Mouse (Mus musculus): ENCODE results near the gene Adamtsl2. TPM values are rescaled to one million over a fixed set of nuclear protein-coding genes. Genes with fewer than 3 reads are reported as not detected.

The Adamtsl2 gene
- polyA plus RNA-seq, 1 experiment from 2014 or later, result 2.1 TPM

Other genes starting within 250 kb of the Adamtsl2 start
- not detected in 2 replicates for gene Abo, start 214.4 kb upstream of the Adamtsl2 start, polyA plus RNA-seq (2015; fragmentation: Nextera tagmentation; extraction: Ambion mirVana)
- 31.4 and 31.6 TPM in 2 replicates for gene Surf6, start 176.5 kb upstream of the Adamtsl2 start, polyA plus RNA-seq (2015; fragmentation: Nextera tagmentation; extraction: Ambion mirVana)
- gene Med22, start 168.7 kb upstream of the Adamtsl2 start, polyA plus RNA-seq (2015; fragmentation: Nextera tagmentation; extraction: Ambion mirVana), result 28.5 and 30.7 TPM in 2 replicates
- 763 and 778 TPM in 2 replicates for gene Rpl7a, start 168.6 kb upstream of the Adamtsl2 start, polyA plus RNA-seq (2015; fragmentation: Nextera tagmentation; extraction: Ambion mirVana)
- gene Surf2, start 163.0 kb upstream of the Adamtsl2 start, polyA plus RNA-seq (2015; fragmentation: Nextera tagmentation; extraction: Ambion mirVana), result 46.7 and 48.3 TPM in 2 replicates
- 76.9 and 78.2 TPM in 2 replicates for gene Surf1, start 162.8 kb upstream of the Adamtsl2 start, polyA plus RNA-seq (2015; fragmentation: Nextera tagmentation; extraction: Ambion mirVana)
- 168 and 172 TPM in 2 replicates for gene Surf4, start 145.5 kb upstream of the Adamtsl2 start, polyA plus RNA-seq (2015; fragmentation: Nextera tagmentation; extraction: Ambion mirVana)
- 0.53 and 0.57 TPM in 2 replicates for gene Stkld1, start 145.3 kb upstream of the Adamtsl2 start, polyA plus RNA-seq (2015; fragmentation: Nextera tagmentation; extraction: Ambion mirVana)
- 55.9 and 56.2 TPM in 2 replicates for gene Rexo4, start 115.0 kb upstream of the Adamtsl2 start, polyA plus RNA-seq (2015; fragmentation: Nextera tagmentation; extraction: Ambion mirVana)
- 0.14 and 0.25 TPM in 2 replicates for gene Adamts13, start 106.0 kb upstream of the Adamtsl2 start, polyA plus RNA-seq (2015; fragmentation: Nextera tagmentation; extraction: Ambion mirVana)
- 33.4 and 37.3 TPM in 2 replicates for gene Cacfd1, start 69.5 kb upstream of the Adamtsl2 start, polyA plus RNA-seq (2015; fragmentation: Nextera tagmentation; extraction: Ambion mirVana)
- gene Slc2a6, start 51.4 kb upstream of the Adamtsl2 start, polyA plus RNA-seq (2015; fragmentation: Nextera tagmentation; extraction: Ambion mirVana), result 2.6 and 3.1 TPM in 2 replicates
- gene Mymk, start 7.2 kb upstream of the Adamtsl2 start, polyA plus RNA-seq (2015; fragmentation: Nextera tagmentation; extraction: Ambion mirVana), result 1.1 and 1.3 TPM in 2 replicates
- 1.2 and 1.4 TPM in 2 replicates for gene Fam163b, start 63.1 kb downstream of the Adamtsl2 start, polyA plus RNA-seq (2015; fragmentation: Nextera tagmentation; extraction: Ambion mirVana)
- gene Dbh, start 85.9 kb downstream of the Adamtsl2 start, polyA plus RNA-seq (2015; fragmentation: Nextera tagmentation; extraction: Ambion mirVana), result 0.08 and 0.15 TPM in 2 replicates
- 3.2 and 3.6 TPM in 2 replicates for gene Sardh, start 169.0 kb downstream of the Adamtsl2 start, polyA plus RNA-seq (2015; fragmentation: Nextera tagmentation; extraction: Ambion mirVana)

All from thymus, postnatal 0 days (tissue).